Mouse (Mus musculus) splenic B cell, adult 2 months (primary cell): ENCODE measurements at regions not wholly inside any gene's neighbourhood (a gene's known extent, or its start where the extent isn't known, plus 50 kb on each side); places are given as distances from the start of the nearest gene placed in this dataset.

ENCODE experiments used
- DNase-seq: peaks from one replicate; pipeline ENCODE4 v3.0.0-alpha.2; 2011; ENCODE audit warnings: low read depth, low spot score
- H3K27me3 ChIP-seq: 2 replicates; pipeline ENCODE4 v1.6.1; 2012; ENCODE audit warnings: mild to moderate bottlenecking, low read length, moderate library complexity, mixed read lengths; ENCODE audit not compliant: control insufficient read depth, poor library complexity, insufficient read depth, severe bottlenecking
- H3K36me3 ChIP-seq: 2 replicates; pipeline ENCODE4 v1.6.1; 2012; ENCODE audit warnings: mild to moderate bottlenecking, low read length, moderate library complexity, mixed read lengths; ENCODE audit not compliant: control insufficient read depth, poor library complexity, insufficient read depth, severe bottlenecking

DNA sequence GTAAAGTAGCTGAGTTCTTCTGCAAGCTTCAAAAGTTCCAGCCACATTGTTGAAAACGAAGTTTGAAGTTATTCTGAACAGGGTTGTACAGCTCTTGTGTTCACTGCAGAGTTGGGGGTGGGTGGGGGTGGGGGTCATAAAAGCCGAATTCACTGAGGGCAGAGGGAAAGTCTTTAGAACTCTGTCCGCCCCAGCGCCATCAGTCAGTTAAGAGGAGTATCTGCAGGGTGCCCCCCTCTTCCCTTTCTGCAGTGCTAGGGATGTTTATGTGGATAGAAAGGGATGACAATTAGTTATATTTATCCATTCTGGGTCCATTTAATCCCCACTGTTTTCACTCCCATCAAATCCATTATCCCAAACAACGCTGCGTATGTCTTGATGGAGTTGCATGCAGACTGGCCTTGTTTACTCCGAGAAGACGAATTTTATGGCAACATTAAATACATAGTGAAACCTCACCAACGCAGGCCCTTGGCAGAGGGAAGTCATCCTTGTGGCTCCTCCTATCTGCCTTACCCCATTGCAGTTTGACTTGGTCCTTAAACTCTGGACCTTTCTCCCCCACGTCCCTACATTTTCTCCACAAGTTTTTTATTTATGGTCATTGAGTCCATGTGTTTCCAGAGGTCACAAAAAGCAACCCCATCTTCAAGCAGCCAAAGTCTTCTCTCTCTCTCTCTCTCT lies 526.8 kb upstream of the Sall1 start:
- Histone ChIP-seq H3K36me3 (no peaks in the 10 kb centered on the region), H3K27me3 (no peaks in the 10 kb centered on the region)
- DNase-seq = no peak

DNA sequence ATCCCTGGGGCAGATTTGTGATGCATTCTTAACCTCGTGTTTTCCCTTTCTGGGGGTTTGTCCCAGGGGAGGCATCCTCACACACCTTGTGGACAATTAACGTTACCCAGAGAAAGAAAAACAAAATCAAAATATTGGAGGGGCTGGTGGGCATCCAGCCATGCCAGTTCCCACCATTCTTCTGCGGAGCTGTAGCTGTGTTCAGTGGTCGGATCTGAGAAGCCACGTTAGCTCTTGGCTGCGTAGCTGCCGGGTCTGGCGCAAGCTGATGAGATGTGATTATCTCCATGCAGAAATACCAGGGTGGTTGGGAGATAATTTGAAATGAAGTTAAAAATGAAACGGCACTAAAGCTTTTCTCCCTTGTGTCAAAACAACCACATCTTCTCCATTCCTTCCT lies 525.4 kb upstream of the Sall1 start:
- no peak for DNase-seq
- H3K36me3 ChIP-seq = no peaks in the 10 kb centered on the region
- no peaks in the 10 kb centered on the region for H3K27me3 ChIP-seq

DNA sequence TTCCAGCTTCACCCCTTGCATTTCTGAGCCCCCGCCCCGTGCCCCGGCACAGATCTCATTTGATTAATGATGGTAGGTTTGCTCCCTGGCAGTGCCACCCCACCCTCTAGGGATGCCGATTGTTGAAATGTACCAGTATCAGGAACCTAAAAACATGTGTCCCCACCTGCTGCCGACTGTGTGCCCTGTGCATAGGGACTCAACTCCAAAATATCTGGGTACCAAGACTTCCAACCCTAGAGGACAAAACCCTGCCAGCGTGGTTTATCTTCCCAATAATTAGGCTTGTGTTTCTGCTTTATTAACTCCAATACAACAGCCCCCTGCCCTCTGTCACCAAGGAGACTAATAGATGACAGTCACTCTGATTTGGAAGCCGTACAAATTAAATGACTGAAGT lies 524.7 kb upstream of the Sall1 start:
- no peak for DNase-seq
- H3K36me3 ChIP-seq = no peaks in the 10 kb centered on the region

DNA sequence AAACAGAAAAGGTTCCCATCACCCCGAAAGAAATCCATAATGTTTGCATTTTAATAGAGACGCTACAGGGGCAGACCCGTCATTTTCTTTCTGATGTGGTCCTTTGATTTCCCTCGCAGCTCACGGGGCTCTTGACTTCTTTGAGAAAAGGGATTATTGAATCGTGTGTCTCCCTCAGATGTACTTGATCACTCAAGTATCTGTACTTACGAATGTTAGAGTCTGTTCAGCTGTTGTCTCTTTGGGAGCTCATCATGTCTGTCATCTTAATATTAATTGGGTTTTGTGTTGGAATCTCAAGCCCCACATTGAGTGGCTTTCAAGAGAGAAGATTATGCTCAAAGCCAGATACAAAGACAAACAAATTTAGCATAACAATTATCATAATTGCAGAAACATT lies 523.0 kb upstream of the Sall1 start:
- no peak for DNase-seq
- Histone ChIP-seq H3K27me3 (no peaks in the 10 kb centered on the region), H3K36me3 (no peaks in the 10 kb centered on the region)

More for the DNA sequence above, 524.7 kb upstream of the Sall1 start:
- H3K27me3 ChIP-seq = no peaks in the 10 kb centered on the region

DNA sequence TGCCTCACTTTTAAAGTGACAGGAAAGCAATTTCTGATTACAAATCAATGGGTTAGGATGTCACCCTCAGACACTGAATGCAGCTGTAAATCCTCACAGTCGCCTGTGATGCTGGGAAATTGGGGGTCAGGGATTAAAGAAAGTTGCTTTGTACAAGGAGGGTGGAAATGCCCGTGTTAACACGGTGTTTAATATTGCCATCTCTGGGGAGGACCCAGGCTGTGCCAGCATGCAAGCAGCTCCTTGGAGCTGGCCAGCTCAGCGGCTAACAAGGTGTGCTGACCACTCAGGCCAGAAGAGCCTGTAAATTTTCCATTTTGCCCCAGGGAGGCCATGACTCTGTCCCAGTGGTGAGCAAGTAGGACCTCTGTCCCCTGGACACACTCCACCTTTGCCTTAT lies 522.5 kb upstream of the Sall1 start:
- Histone ChIP-seq H3K27me3 (no peaks in the 10 kb centered on the region), H3K36me3 (no peaks in the 10 kb centered on the region)
- no peak for DNase-seq

- Histone ChIP-seq H3K27me3 (no peaks in the 10 kb centered on the region), H3K36me3 (no peaks in the 10 kb centered on the region)
- DNase-seq = no peak
Observed at GRCm38 (mm10) chr8:89565147-89565826, 521.3 kb upstream of the Sall1 start.

- no peak for DNase-seq
- H3K36me3 ChIP-seq = no peaks in the 10 kb centered on the region
Observed at GRCm38 (mm10) chr8:89563544-89563943, 519.6 kb upstream of the Sall1 start.

GRCm38 (mm10) chr8:89562597-89562996 lies 518.6 kb upstream of the Sall1 start:
- no peak for DNase-seq
- H3K36me3 ChIP-seq = no peaks in the 10 kb centered on the region
- no peaks in the 10 kb centered on the region for H3K27me3 ChIP-seq

More at GRCm38 (mm10) chr8:89563544-89563943, 519.6 kb upstream of the Sall1 start:
- H3K27me3 ChIP-seq = no peaks in the 10 kb centered on the region

- DNase-seq = no peak
- Histone ChIP-seq H3K36me3 (no peaks in the 10 kb centered on the region), H3K27me3 (no peaks in the 10 kb centered on the region)
Observed at GRCm38 (mm10) chr8:89541231-89541630, 497.3 kb upstream of the Sall1 start.

- Histone ChIP-seq H3K27me3 (no peaks in the 10 kb centered on the region), H3K36me3 (no peaks in the 10 kb centered on the region)
- DNase-seq = no peak
Observed at GRCm38 (mm10) chr8:89534605-89535004, 490.6 kb upstream of the Sall1 start.

- H3K27me3 ChIP-seq = no peaks in the 10 kb centered on the region
- H3K36me3 ChIP-seq = no peaks in the 10 kb centered on the region
- DNase-seq = no peak
Observed at GRCm38 (mm10) chr8:89525041-89525440, 481.1 kb upstream of the Sall1 start.

DNA sequence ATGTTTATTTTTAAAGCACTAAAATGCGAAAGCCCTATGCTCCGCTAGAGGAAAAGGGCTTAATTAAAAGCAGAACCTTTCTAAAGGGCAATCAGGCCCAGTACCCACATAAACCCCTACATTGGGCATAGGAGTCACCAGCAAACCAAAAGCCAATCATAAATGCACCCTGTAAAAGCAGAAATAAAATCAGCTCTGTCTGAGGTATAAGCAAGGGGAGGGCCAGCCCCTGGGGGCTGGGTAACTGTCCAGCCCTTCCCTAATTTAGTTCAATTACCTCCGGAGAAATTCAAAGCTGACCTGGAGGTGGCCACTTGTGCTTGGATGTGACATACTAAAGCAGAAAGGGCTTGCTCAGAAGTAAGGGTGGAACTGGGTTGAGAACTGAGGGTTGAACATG lies 479.4 kb upstream of the Sall1 start:
- no peak for DNase-seq
- no peaks in the 10 kb centered on the region for H3K36me3 ChIP-seq
- H3K27me3 ChIP-seq = no peaks in the 10 kb centered on the region

DNA sequence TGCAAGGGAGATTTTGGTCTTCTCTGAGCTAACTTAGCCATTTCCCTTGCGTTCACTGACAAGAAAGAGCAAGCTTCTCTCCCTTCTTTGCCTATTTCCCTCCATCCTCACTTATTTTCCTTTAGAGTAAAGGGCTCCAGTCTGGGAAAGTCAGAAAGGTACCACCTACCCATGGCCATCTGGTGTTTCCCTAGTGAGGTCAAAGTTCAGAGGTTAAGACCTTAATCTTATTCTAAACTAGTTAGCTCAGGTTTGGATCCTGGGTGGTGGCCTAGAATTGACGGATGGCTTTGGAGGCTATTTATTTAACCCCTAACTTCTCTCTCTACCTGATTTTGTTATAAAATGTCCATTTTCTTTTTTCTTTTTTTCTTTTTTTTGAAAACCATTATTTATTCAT lies 472.6 kb upstream of the Sall1 start:
- no peaks in the 10 kb centered on the region for H3K27me3 ChIP-seq
- no peak for DNase-seq
- H3K36me3 ChIP-seq = no peaks in the 10 kb centered on the region

DNA sequence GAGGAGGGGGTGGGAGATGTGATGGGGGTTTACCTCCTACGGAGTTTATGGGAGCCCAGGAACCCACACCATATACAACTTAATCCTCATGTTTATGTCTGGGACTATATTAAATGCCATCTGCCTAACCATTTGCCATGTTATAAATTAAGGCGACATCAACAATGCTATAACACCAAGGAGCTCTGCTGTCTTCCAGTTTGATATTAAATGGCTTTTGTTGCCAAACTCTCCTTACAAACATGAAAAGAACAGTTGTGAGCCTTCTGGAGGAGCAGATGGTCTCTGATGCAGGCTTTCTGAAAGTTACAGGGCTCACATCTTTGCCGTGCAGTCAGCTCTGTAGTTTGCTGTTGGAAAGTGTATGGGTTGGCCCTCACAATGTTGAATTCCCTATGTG lies 470.3 kb upstream of the Sall1 start:
- no peak for DNase-seq
- Histone ChIP-seq H3K27me3 (no peaks in the 10 kb centered on the region), H3K36me3 (no peaks in the 10 kb centered on the region)

DNA sequence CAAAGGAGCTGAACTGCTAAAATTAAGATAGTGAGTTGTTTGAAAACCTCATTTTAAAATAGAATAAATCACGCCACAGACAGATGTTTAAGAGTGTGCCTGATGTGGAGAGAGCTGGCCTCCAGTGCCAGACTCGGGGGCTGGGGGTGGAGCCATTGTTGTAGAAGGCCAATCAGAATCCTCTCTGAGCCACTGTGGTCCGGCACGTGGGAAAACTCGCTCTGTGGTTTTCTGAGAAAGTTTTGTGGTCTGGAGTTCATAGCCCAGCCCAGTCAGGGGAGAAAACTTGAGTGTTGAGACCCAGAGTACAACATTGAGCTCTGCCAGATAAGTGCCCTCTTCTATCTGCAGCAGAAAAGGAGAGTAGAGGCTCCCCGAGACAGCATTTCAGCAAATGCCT lies 463.7 kb upstream of the Sall1 start:
- H3K36me3 ChIP-seq = no peaks in the 10 kb centered on the region
- no peaks in the 10 kb centered on the region for H3K27me3 ChIP-seq
- DNase-seq = no peak
